Mouse (Mus musculus): ENCODE measurements around the gene Icosl. TPM values are rescaled to one million over a fixed set of nuclear protein-coding genes. Genes with fewer than 3 reads are reported as not detected.
A peak's percentile ranks its signal among the peaks of the same experiment; 100 is the strongest.
"Not testable (repeated sequence)": the region's sequence is repeated elsewhere in the genome, so short reads cannot be mapped to it uniquely, and the experiment has no call there.

Gene Icosl
- polyA plus RNA-seq, 1 experiment from 2014 or later: 8.4 TPM

GRCm38 (mm10) chr10:78095954-78096931, 27.1 kb downstream of the Icosl start:
- H3K36me3 ChIP-seq: no peaks in the 10 kb centered on the region
- H3K9ac ChIP-seq: no peak overlapping the region
- no peak overlapping the region for H3K4me2 ChIP-seq
- no peaks in the 10 kb centered on the region for H3K9me3 ChIP-seq
- ATAC-seq (ENCODE audit: borderline replicate concordance, extremely low read depth, low FRiP score, low TSS enrichment): no peak
- H3K4me1 ChIP-seq: peaks cover 8% of the 10 kb centered on the region
- H3K4me3 ChIP-seq: no peak overlapping the region
- H3K27me3 ChIP-seq: no peaks in the 10 kb centered on the region
- H3K27ac ChIP-seq: peak overlapping the region; percentile 24; the same call in 1 of the 2 replicates
- 75% methylated on average over 5 of the region's 5 CpGs for WGBS

GRCm38 (mm10) chr10:78099860-78100259, 30.8 kb downstream of the Icosl start:
- not testable (repeated sequence) for H3K9me3 ChIP-seq; H3K9ac ChIP-seq; ATAC-seq (ENCODE audit: borderline replicate concordance, extremely low read depth, low FRiP score, low TSS enrichment); H3K36me3 ChIP-seq; H3K27ac ChIP-seq; H3K27me3 ChIP-seq; H3K4me3 ChIP-seq; H3K4me2 ChIP-seq
- peaks cover 23% of the 10 kb centered on the region for H3K4me1 ChIP-seq

- no peak for ATAC-seq (ENCODE audit: borderline replicate concordance, extremely low read depth, low FRiP score, low TSS enrichment)
- Histone ChIP-seq H3K4me2 (peak overlapping the region; percentile 48), H3K27ac (no peak overlapping the region), H3K9me3 (no peaks in the 10 kb centered on the region), H3K4me1 (peaks cover 32% of the 10 kb centered on the region), H3K9ac (0 out of 2 replicates have a peak overlapping the region, but pooled peaks have one; percentile 1), H3K27me3 (no peaks in the 10 kb centered on the region; the same call in 1 of the 2 replicates), H3K36me3 (no peaks in the 10 kb centered on the region), H3K4me3 (peak overlapping the region; percentile 13)
- WGBS: 7% methylated on average over 16 of the region's 16 CpGs
These were observed 32.1 kb downstream of the Icosl start for GRCm38 (mm10) chr10:78100989-78101780.

GRCm38 (mm10) chr10:78104555-78105490, 35.7 kb downstream of the Icosl start:
- Histone ChIP-seq H3K4me3 (no peak overlapping the region), H3K9me3 (no peaks in the 10 kb centered on the region), H3K4me1 (peaks cover 32% of the 10 kb centered on the region), H3K9ac (no peak overlapping the region), H3K27ac (peak overlapping the region; percentile 71), H3K27me3 (no peaks in the 10 kb centered on the region; the same call in 1 of the 2 replicates), H3K4me2 (peak overlapping the region; percentile 1; the same call in 1 of the 2 replicates), H3K36me3 (no peaks in the 10 kb centered on the region)
- peak; percentile 70 for ATAC-seq (ENCODE audit: borderline replicate concordance, extremely low read depth, low FRiP score, low TSS enrichment)
- 40% methylated on average over 11 of the region's 11 CpGs for WGBS

GRCm38 (mm10) chr10:78105548-78105947, 36.4 kb downstream of the Icosl start:
- H3K36me3 ChIP-seq: no peaks in the 10 kb centered on the region
- H3K9ac ChIP-seq: no peak overlapping the region
- peaks cover 31% of the 10 kb centered on the region for H3K4me1 ChIP-seq
- H3K27ac ChIP-seq: peak overlapping the region; percentile 71
- H3K4me3 ChIP-seq: no peak overlapping the region
- WGBS: 80% methylated on average over 12 of the region's 12 CpGs
- H3K9me3 ChIP-seq: no peaks in the 10 kb centered on the region
- no peak overlapping the region for H3K4me2 ChIP-seq
- ATAC-seq (ENCODE audit: borderline replicate concordance, extremely low read depth, low FRiP score, low TSS enrichment): no peak
- no peaks in the 10 kb centered on the region; the same call in 1 of the 2 replicates for H3K27me3 ChIP-seq

- Histone ChIP-seq H3K4me2 (no peak overlapping the region), H3K9me3 (no peaks in the 10 kb centered on the region), H3K4me3 (no peak overlapping the region), H3K27ac (no peak overlapping the region), H3K9ac (no peak overlapping the region), H3K4me1 (no peaks in the 10 kb centered on the region), H3K27me3 (no peaks in the 10 kb centered on the region), H3K36me3 (no peaks in the 10 kb centered on the region)
- no peak for ATAC-seq (ENCODE audit: borderline replicate concordance, extremely low read depth, low FRiP score, low TSS enrichment)
- WGBS: 86% methylated on average over 4 of the region's 4 CpGs
These were observed 45.5 kb downstream of the Icosl start for GRCm38 (mm10) chr10:78114521-78115092.

- Histone ChIP-seq H3K36me3 (no peaks in the 10 kb centered on the region), H3K27me3 (no peaks in the 10 kb centered on the region), H3K4me1 (no peaks in the 10 kb centered on the region), H3K9ac (no peak overlapping the region), H3K4me3 (no peak overlapping the region), H3K27ac (no peak overlapping the region), H3K9me3 (no peaks in the 10 kb centered on the region), H3K4me2 (no peak overlapping the region)
- ATAC-seq (ENCODE audit: borderline replicate concordance, extremely low read depth, low FRiP score, low TSS enrichment): no peak
- WGBS: 71% methylated on average over 2 of the region's 2 CpGs
These were observed 46.1 kb downstream of the Icosl start for GRCm38 (mm10) chr10:78115153-78115552.

- WGBS: 91% methylated on average over 4 of the region's 4 CpGs
- Histone ChIP-seq H3K9ac (no peak overlapping the region), H3K36me3 (no peaks in the 10 kb centered on the region), H3K9me3 (no peaks in the 10 kb centered on the region), H3K27ac (no peak overlapping the region), H3K4me1 (no peaks in the 10 kb centered on the region), H3K27me3 (no peaks in the 10 kb centered on the region), H3K4me2 (no peak overlapping the region), H3K4me3 (no peak overlapping the region)
- no peak for ATAC-seq (ENCODE audit: borderline replicate concordance, extremely low read depth, low FRiP score, low TSS enrichment)
These were observed 50.3 kb downstream of the Icosl start for GRCm38 (mm10) chr10:78119422-78119821.

GRCm38 (mm10) chr10:78124137-78124536, 55.0 kb downstream of the Icosl start:
- H3K27ac ChIP-seq; H3K4me3 ChIP-seq; H3K27me3 ChIP-seq; H3K36me3 ChIP-seq; H3K9ac ChIP-seq; H3K4me1 ChIP-seq; H3K9me3 ChIP-seq; ATAC-seq (ENCODE audit: borderline replicate concordance, extremely low read depth, low FRiP score, low TSS enrichment); H3K4me2 ChIP-seq: not testable (repeated sequence)
- 24% methylated on average over 6 of the region's 6 CpGs for WGBS

GRCm38 (mm10) chr10:78125061-78125460, 56.0 kb downstream of the Icosl start:
- H3K4me3 ChIP-seq; H3K9me3 ChIP-seq; ATAC-seq (ENCODE audit: borderline replicate concordance, extremely low read depth, low FRiP score, low TSS enrichment); H3K4me2 ChIP-seq; H3K27me3 ChIP-seq; H3K36me3 ChIP-seq; H3K27ac ChIP-seq; H3K4me1 ChIP-seq; H3K9ac ChIP-seq: not testable (repeated sequence)
- 57% methylated on average over 8 of the region's 8 CpGs for WGBS

- H3K9ac ChIP-seq: no peak overlapping the region
- no peaks in the 10 kb centered on the region for H3K27me3 ChIP-seq
- H3K36me3 ChIP-seq: no peaks in the 10 kb centered on the region
- ATAC-seq (ENCODE audit: borderline replicate concordance, extremely low read depth, low FRiP score, low TSS enrichment): no peak
- no peak overlapping the region for H3K4me3 ChIP-seq
- no peaks in the 10 kb centered on the region for H3K9me3 ChIP-seq
- WGBS: 85% methylated on average over 5 of the region's 5 CpGs
- peaks cover 6% of the 10 kb centered on the region; the same call in 1 of the 2 replicates for H3K4me1 ChIP-seq
- no peak overlapping the region for H3K27ac ChIP-seq
- H3K4me2 ChIP-seq: no peak overlapping the region
These were observed 57.2 kb downstream of the Icosl start for GRCm38 (mm10) chr10:78126311-78126710.
